Mouse (Mus musculus): Measurements from ENCODE around the gene Nmur1. TPM values are rescaled to one million over a fixed set of nuclear protein-coding genes. Genes with fewer than 3 reads are reported as not detected.

The Nmur1 gene
- polyA plus RNA-seq, 1 experiment from 2014 or later, result not detected

GRCm38 (mm10) chr1:86437219-86438013 lies 11.4 kb upstream of the Nmur1 start:
- Histone ChIP-seq H3K4me2 (no peak overlapping the region), H3K9me3 (replicated peaks; ENCODE audit: control insufficient read depth, low read length) (no peaks in the 10 kb centered on the region), H3K27ac (ENCODE audit: low read depth, low read length) (peak overlapping the region; percentile 47; the same call in 1 of the 2 replicates), H3K4me3 (ENCODE audit: low read depth, low read length) (no peak overlapping the region), H3K27me3 (ENCODE audit: control insufficient read depth, insufficient read depth, low read length) (no peaks in the 10 kb centered on the region), H3K9ac (ENCODE audit: low read depth, low read length) (0 out of 2 replicates have a peak overlapping the region, but pooled peaks have one; percentile 18), H3K4me1 (ENCODE audit: control insufficient read depth, insufficient read depth, low read length) (peaks cover 56% of the 10 kb centered on the region), H3K36me3 (ENCODE audit: control insufficient read depth, insufficient read depth, low read length) (no peaks in the 10 kb centered on the region)
- ATAC-seq (replicated peaks; ENCODE audit: insufficient number of reproducible peaks, low FRiP score, low TSS enrichment), result no peak
- WGBS (ENCODE audit: insufficient replicate concordance), result 66% methylated on average over 9 of the region's 9 CpGs

DNA sequence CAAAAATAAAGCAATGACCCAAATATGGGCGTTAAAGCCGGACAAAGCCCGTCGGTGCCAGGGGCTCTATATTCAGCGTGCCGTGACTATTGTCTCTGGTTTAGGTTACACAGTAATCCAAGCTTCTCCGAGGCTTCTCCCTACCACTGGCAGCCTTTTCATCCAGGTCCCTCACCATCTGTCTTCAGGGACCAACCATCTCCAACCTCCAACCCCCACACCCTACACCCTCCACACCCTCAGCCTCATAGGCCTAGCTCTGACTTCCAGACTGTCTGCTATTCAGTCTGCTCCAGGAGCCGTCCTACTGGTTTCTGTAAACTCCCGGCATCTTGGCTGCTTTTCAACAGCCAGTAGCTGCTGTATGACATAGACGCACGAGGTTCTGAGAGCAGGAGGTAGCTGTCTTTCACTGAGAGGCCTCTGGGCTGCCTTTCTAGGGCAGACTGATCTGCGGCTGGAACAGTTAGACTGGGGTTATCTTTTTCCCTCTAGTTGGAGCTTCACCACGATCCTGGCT lies 9.3 kb upstream of the Nmur1 start:
- Histone ChIP-seq H3K27me3 (ENCODE audit: control insufficient read depth, insufficient read depth, low read length) (no peaks in the 10 kb centered on the region), H3K4me1 (ENCODE audit: control insufficient read depth, insufficient read depth, low read length) (peaks cover 55% of the 10 kb centered on the region), H3K4me2 (peak overlapping the region; percentile 88), H3K9ac (ENCODE audit: low read depth, low read length) (peak overlapping the region; percentile 88), H3K27ac (ENCODE audit: low read depth, low read length) (peak overlapping the region; percentile 100), H3K36me3 (ENCODE audit: control insufficient read depth, insufficient read depth, low read length) (no peaks in the 10 kb centered on the region), H3K9me3 (replicated peaks; ENCODE audit: control insufficient read depth, low read length) (no peaks in the 10 kb centered on the region), H3K4me3 (ENCODE audit: low read depth, low read length) (no peak overlapping the region; the same call in 1 of the 2 replicates)
- ATAC-seq (replicated peaks; ENCODE audit: insufficient number of reproducible peaks, low FRiP score, low TSS enrichment), result no peak
- 25% methylated on average over 13 of the region's 13 CpGs for WGBS (ENCODE audit: insufficient replicate concordance)

- Histone ChIP-seq H3K4me2 (peak overlapping the region; percentile 88), H3K36me3 (ENCODE audit: control insufficient read depth, insufficient read depth, low read length) (no peaks in the 10 kb centered on the region), H3K9me3 (replicated peaks; ENCODE audit: control insufficient read depth, low read length) (no peaks in the 10 kb centered on the region), H3K4me1 (ENCODE audit: control insufficient read depth, insufficient read depth, low read length) (peaks cover 47% of the 10 kb centered on the region), H3K27ac (ENCODE audit: low read depth, low read length) (peak overlapping the region; percentile 100), H3K27me3 (ENCODE audit: control insufficient read depth, insufficient read depth, low read length) (no peaks in the 10 kb centered on the region), H3K9ac (ENCODE audit: low read depth, low read length) (peak overlapping the region; percentile 88), H3K4me3 (ENCODE audit: low read depth, low read length) (peak overlapping the region; percentile 50)
- ATAC-seq (replicated peaks; ENCODE audit: insufficient number of reproducible peaks, low FRiP score, low TSS enrichment), result peak; percentile 92
- 4% methylated on average over 46 of the region's 46 CpGs for WGBS (ENCODE audit: insufficient replicate concordance)
These were observed 8.6 kb upstream of the Nmur1 start for GRCm38 (mm10) chr1:86434439-86435201.

DNA sequence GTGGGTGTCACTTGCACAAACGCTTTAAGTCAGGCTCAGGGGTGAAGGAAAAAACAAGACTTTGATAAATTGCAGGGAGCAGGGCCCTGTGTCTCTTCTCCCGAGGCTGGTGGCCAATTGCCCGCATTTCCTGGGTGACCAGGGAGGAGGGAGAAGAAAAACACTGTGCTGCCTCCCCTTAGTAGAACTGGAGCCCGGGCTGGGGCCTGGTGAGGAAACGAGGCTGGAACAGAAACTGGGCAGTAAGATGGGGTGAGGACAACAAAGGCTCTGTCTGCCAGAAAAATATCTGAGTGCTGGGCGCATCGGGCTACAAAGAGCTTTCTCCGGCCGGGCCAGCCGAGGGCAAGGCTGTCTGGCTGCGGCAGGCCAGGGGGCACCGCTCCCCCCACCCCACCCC lies 8.0 kb upstream of the Nmur1 start:
- peaks cover 41% of the 10 kb centered on the region for H3K4me1 ChIP-seq (ENCODE audit: control insufficient read depth, insufficient read depth, low read length)
- no peaks in the 10 kb centered on the region for H3K36me3 ChIP-seq (ENCODE audit: control insufficient read depth, insufficient read depth, low read length)
- no peaks in the 10 kb centered on the region for H3K9me3 ChIP-seq (replicated peaks; ENCODE audit: control insufficient read depth, low read length)
- peak overlapping the region; percentile 50 for H3K4me3 ChIP-seq (ENCODE audit: low read depth, low read length)
- peak overlapping the region; percentile 88 for H3K4me2 ChIP-seq
- no peaks in the 10 kb centered on the region for H3K27me3 ChIP-seq (ENCODE audit: control insufficient read depth, insufficient read depth, low read length)
- peak overlapping the region; percentile 100 for H3K27ac ChIP-seq (ENCODE audit: low read depth, low read length)
- 2% methylated on average over 12 of the region's 12 CpGs for WGBS (ENCODE audit: insufficient replicate concordance)
- peak overlapping the region; percentile 79 for H3K9ac ChIP-seq (ENCODE audit: low read depth, low read length)
- peak; percentile 20; the same call in 1 of the 2 replicates for ATAC-seq (replicated peaks; ENCODE audit: insufficient number of reproducible peaks, low FRiP score, low TSS enrichment)

DNA sequence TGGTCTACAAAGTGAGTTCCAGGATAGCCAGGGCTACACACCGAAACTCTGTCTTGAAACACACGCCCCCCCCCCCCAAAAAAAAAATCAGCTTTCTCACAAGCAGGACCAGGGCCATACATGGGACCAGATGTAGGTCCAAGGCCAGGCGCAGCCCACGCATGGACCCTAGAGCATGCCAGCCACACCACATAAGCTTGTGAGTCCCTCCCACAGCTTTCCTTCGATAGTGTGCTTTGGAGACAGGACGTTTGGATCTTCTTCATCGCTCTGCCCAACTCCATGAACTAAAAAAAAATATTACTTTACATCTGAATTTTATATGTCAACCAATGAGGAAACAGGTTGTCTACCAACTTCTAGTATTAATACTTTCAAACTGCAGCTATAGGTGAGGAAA lies 7.3 kb upstream of the Nmur1 start:
- peaks cover 40% of the 10 kb centered on the region for H3K4me1 ChIP-seq (ENCODE audit: control insufficient read depth, insufficient read depth, low read length)

GRCm38 (mm10) chr1:86432778-86433177 lies 6.8 kb upstream of the Nmur1 start:
- peaks cover 35% of the 10 kb centered on the region for H3K4me1 ChIP-seq (ENCODE audit: control insufficient read depth, insufficient read depth, low read length)
- ATAC-seq (replicated peaks; ENCODE audit: insufficient number of reproducible peaks, low FRiP score, low TSS enrichment), result no peak
- H3K27ac ChIP-seq (ENCODE audit: low read depth, low read length), result no peak overlapping the region
- 50% methylated on average over 4 of the region's 4 CpGs for WGBS (ENCODE audit: insufficient replicate concordance)
- no peaks in the 10 kb centered on the region for H3K9me3 ChIP-seq (replicated peaks; ENCODE audit: control insufficient read depth, low read length)
- no peak overlapping the region for H3K4me2 ChIP-seq
- H3K4me3 ChIP-seq (ENCODE audit: low read depth, low read length), result no peak overlapping the region
- no peak overlapping the region for H3K9ac ChIP-seq (ENCODE audit: low read depth, low read length)
- H3K36me3 ChIP-seq (ENCODE audit: control insufficient read depth, insufficient read depth, low read length), result no peaks in the 10 kb centered on the region
- H3K27me3 ChIP-seq (ENCODE audit: control insufficient read depth, insufficient read depth, low read length), result no peaks in the 10 kb centered on the region

More for the DNA sequence above, 7.3 kb upstream of the Nmur1 start:
- Histone ChIP-seq H3K27ac (ENCODE audit: low read depth, low read length) (peak overlapping the region; percentile 100), H3K9ac (ENCODE audit: low read depth, low read length) (no peak overlapping the region; the same call in 1 of the 2 replicates), H3K9me3 (replicated peaks; ENCODE audit: control insufficient read depth, low read length) (no peaks in the 10 kb centered on the region), H3K27me3 (ENCODE audit: control insufficient read depth, insufficient read depth, low read length) (no peaks in the 10 kb centered on the region), H3K4me2 (peak overlapping the region; percentile 88; the same call in 1 of the 2 replicates), H3K36me3 (ENCODE audit: control insufficient read depth, insufficient read depth, low read length) (no peaks in the 10 kb centered on the region), H3K4me3 (ENCODE audit: low read depth, low read length) (no peak overlapping the region)
- no peak for ATAC-seq (replicated peaks; ENCODE audit: insufficient number of reproducible peaks, low FRiP score, low TSS enrichment)
- 84% methylated on average over 7 of the region's 7 CpGs for WGBS (ENCODE audit: insufficient replicate concordance)

GRCm38 (mm10) chr1:86430056-86430455 lies 4.0 kb upstream of the Nmur1 start:
- Histone ChIP-seq H3K36me3 (ENCODE audit: control insufficient read depth, insufficient read depth, low read length) (no peaks in the 10 kb centered on the region), H3K27me3 (ENCODE audit: control insufficient read depth, insufficient read depth, low read length) (no peaks in the 10 kb centered on the region), H3K4me1 (ENCODE audit: control insufficient read depth, insufficient read depth, low read length) (peaks cover 17% of the 10 kb centered on the region), H3K9ac (ENCODE audit: low read depth, low read length) (no peak overlapping the region), H3K4me2 (no peak overlapping the region), H3K27ac (ENCODE audit: low read depth, low read length) (no peak overlapping the region), H3K4me3 (ENCODE audit: low read depth, low read length) (no peak overlapping the region), H3K9me3 (replicated peaks; ENCODE audit: control insufficient read depth, low read length) (no peaks in the 10 kb centered on the region)
- ATAC-seq (replicated peaks; ENCODE audit: insufficient number of reproducible peaks, low FRiP score, low TSS enrichment), result no peak
- WGBS (ENCODE audit: insufficient replicate concordance), result 52% methylated on average over 2 of the region's 2 CpGs

GRCm38 (mm10) chr1:86424835-86425547 lies 1.0 kb downstream of the Nmur1 start:
- H3K4me2 ChIP-seq, result no peak overlapping the region
- no peak overlapping the region for H3K27ac ChIP-seq (ENCODE audit: low read depth, low read length)
- H3K27me3 ChIP-seq (ENCODE audit: control insufficient read depth, insufficient read depth, low read length), result no peaks in the 10 kb centered on the region
- H3K4me3 ChIP-seq (ENCODE audit: low read depth, low read length), result no peak overlapping the region
- H3K4me1 ChIP-seq (ENCODE audit: control insufficient read depth, insufficient read depth, low read length), result no peaks in the 10 kb centered on the region
- H3K9me3 ChIP-seq (replicated peaks; ENCODE audit: control insufficient read depth, low read length), result no peaks in the 10 kb centered on the region
- no peaks in the 10 kb centered on the region for H3K36me3 ChIP-seq (ENCODE audit: control insufficient read depth, insufficient read depth, low read length)
- H3K9ac ChIP-seq (ENCODE audit: low read depth, low read length), result 0 out of 2 replicates have a peak overlapping the region, but pooled peaks have one; percentile 1
- WGBS (ENCODE audit: insufficient replicate concordance), result 27% methylated on average over 11 of the region's 11 CpGs
- 0 out of 2 replicates have a peak, but pooled peaks have one; percentile 28 for ATAC-seq (replicated peaks; ENCODE audit: insufficient number of reproducible peaks, low FRiP score, low TSS enrichment)

Data from heart, embryonic 11.5 days (tissue).